Mouse (Mus musculus) erythroblast, adult 5-6 weeks (primary cell): ENCODE measurements around the gene Ldhb. TPM values are rescaled to one million over a fixed set of nuclear protein-coding genes. Genes with fewer than 3 reads are reported as not detected.

ENCODE experiments used
- ATAC-seq: replicated peaks from 2 replicates; pipeline ENCODE4 v1.8.0; 2016; ENCODE audit warnings: moderate number of reproducible peaks, mild to moderate bottlenecking, moderate TSS enrichment, inconsistent platforms; ENCODE audit not compliant: poor library complexity, low FRiP score, severe bottlenecking
- total RNA-seq, 2 experiments: library from RNA; stranded (forward) in 1 of 2; stranded (reverse) in 1 of 2; fragments of 150-400 nt in 1 of 2; fragments of 200-764, 138-1000 nt in 1 of 2; gene quantifications; 2 replicates each; pipeline versions ENCODE4 v1.2.3 to v1.2.4; 2015 to 2017; ENCODE audit warnings: low replicate concordance in 2 of 2

Ldhb gene
- total RNA-seq, 2 experiments from 2014 or later: 6.0 to 6.3 TPM

DNA sequence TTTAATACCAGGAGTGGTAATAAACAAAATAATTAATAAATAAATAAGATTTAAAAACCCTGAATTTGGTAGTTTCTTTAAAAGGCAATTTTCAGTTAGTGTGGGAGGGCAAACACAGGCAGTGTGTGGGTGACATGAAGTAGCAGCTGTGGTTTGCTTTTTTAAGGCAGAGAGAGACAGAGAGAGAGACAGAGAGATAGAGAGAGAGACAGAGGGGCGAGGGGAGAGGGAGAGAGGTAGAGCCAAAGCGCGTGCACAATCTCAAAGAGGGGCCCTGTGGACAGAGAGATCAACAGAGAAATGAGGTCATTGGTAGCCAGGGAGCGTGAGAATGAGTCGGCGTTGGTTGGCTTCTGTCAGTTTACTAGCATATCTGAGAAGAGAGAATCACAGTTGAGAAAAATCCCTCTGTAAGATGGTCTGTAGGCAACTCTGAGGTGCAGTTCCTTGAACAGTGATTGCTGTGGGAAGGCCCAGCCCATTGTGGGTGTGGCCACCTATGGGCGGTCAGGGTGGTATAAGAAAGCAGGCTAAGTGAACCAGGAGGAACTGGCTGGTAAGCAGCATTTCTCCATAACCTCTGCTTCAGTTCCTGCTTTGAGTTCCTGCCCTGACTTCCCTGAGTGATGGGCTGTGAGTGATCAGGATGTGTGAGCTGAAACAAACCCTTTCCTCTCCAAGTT lies 52.3 kb downstream of the Ldhb start:
- ATAC-seq: no peak

GRCm38 (mm10) chr6:142453311-142453710 lies 54.4 kb downstream of the Ldhb start:
- ATAC-seq: no peak

DNA sequence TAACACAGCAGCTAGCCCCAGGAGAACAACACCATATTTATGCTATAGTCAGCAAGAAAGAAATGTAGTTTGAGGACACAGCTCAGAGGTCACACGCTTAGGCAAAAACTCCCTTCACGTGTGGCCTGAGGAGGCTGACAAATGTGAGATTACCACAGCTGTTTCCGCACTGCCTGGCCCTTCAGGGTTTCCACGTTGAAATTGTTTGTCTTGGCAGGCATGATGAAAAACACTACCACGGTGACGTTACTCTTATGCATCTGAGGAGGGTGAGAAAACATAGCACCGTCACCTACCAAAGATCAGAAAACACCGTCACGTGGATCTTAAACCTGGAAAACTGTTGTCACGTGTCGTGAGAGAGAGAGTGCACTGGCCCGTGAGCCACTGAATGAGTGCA lies 56.4 kb downstream of the Ldhb start:
- ATAC-seq: no peak

Other genes with a start within 250 kb of the Ldhb start
- gene Iapp, start 209.5 kb downstream of the Ldhb start, total RNA-seq (2015; ENCODE audit: low replicate concordance): not detected in 2 replicates
- gene Iapp, start 209.5 kb downstream of the Ldhb start, total RNA-seq (2017; ENCODE audit: low replicate concordance): not detected in 2 replicates
- not detected in 2 replicates for gene Slco1a5, start 185.0 kb downstream of the Ldhb start, total RNA-seq (2015; ENCODE audit: low replicate concordance)
- not detected in 2 replicates for gene Slco1a5, start 185.0 kb downstream of the Ldhb start, total RNA-seq (2017; ENCODE audit: low replicate concordance)
- gene Pyroxd1, start 162.3 kb downstream of the Ldhb start, total RNA-seq (2015; ENCODE audit: low replicate concordance): 3.3 and 3.6 TPM in 2 replicates
- gene Pyroxd1, start 162.3 kb downstream of the Ldhb start, total RNA-seq (2017; ENCODE audit: low replicate concordance): 0.70 and 2.6 TPM in 2 replicates
- 2.7 and 7.1 TPM in 2 replicates for gene Recql, start 120.9 kb downstream of the Ldhb start, total RNA-seq (2015; ENCODE audit: low replicate concordance)
- 7.9 and 8.8 TPM in 2 replicates for gene Recql, start 120.9 kb downstream of the Ldhb start, total RNA-seq (2017; ENCODE audit: low replicate concordance)
- 6.3 and 13.2 TPM in 2 replicates for gene Golt1b, start 120.7 kb downstream of the Ldhb start, total RNA-seq (2015; ENCODE audit: low replicate concordance)
- 9.1 and 10.7 TPM in 2 replicates for gene Golt1b, start 120.7 kb downstream of the Ldhb start, total RNA-seq (2017; ENCODE audit: low replicate concordance)
- not detected in 2 replicates for gene Spx, start 94.5 kb downstream of the Ldhb start, total RNA-seq (2015; ENCODE audit: low replicate concordance)
- 1.8 TPM in 1 of 2 replicates, not detected in the other for gene Spx, start 94.5 kb downstream of the Ldhb start, total RNA-seq (2017; ENCODE audit: low replicate concordance)
- gene Gys2, start 34.8 kb downstream of the Ldhb start, total RNA-seq (2015; ENCODE audit: low replicate concordance): not detected in 2 replicates
- gene Gys2, start 34.8 kb downstream of the Ldhb start, total RNA-seq (2017; ENCODE audit: low replicate concordance): not detected in 2 replicates
- gene Kcnj8, start 63.7 kb upstream of the Ldhb start, total RNA-seq (2015; ENCODE audit: low replicate concordance): not detected in 2 replicates
- not detected in 2 replicates for gene Kcnj8, start 63.7 kb upstream of the Ldhb start, total RNA-seq (2017; ENCODE audit: low replicate concordance)
- not detected in 2 replicates for gene Abcc9, start 194.4 kb upstream of the Ldhb start, total RNA-seq (2015; ENCODE audit: low replicate concordance)
- gene Abcc9, start 194.4 kb upstream of the Ldhb start, total RNA-seq (2017; ENCODE audit: low replicate concordance): 0.17 TPM in 1 of 2 replicates, not detected in the other
- gene Cmas, start 248.7 kb upstream of the Ldhb start, total RNA-seq (2015; ENCODE audit: low replicate concordance): 639 and 701 TPM in 2 replicates
- 721 and 946 TPM in 2 replicates for gene Cmas, start 248.7 kb upstream of the Ldhb start, total RNA-seq (2017; ENCODE audit: low replicate concordance)